Mouse (Mus musculus): Measurements from ENCODE around the gene Ggct.

GRCm38 (mm10) chr6:54983526-54984050 lies 9.2 kb downstream of the Ggct start:
- TF ChIP-seq CTCF (IDR thresholded peaks at IDR 0.05; ENCODE audit: low read depth) (no peak), EP300 (IDR thresholded peaks at IDR 0.05; ENCODE audit: low read depth) (no peak)
